Mouse (Mus musculus): ENCODE results near the gene Akap17b.

Gene Akap17b

GRCm38 (mm10) chrX:36587304-36588209 lies 57.6 kb downstream of the Akap17b start:
- DNase-seq (ENCODE audit: low spot score): no peak

DNA sequence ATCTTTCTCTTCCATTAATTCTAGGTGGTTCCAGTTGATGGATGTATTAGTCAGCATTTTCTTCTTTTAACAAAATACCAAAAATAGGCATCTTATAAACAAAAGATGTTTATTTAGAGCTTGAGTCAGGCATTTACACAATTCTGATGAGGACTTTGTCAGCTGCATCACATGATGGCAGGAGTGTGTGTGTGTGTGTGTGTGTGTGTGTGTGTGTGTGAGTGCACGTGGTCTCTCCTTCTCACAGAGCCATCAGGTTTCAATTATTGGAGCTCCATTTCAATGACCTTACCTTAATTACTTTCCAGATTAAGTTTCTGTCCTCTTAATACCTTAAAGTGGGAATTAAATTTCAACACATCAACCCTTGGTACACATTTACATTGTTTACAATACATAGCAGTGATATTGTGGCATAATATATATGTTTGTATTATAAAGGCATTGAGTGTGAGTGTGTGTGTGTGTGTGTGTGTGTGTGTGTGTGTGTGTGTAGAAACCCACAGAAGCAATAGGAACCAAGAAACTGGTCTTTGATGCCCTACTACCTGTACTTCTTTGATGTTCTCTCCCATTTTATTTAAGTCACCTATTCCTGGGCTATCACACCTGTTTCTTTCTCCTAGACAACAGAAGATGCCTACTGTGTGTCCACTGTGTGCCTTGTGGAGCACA lies 58.4 kb downstream of the Akap17b start:
- DNase-seq (ENCODE audit: low spot score): no peak

DNA sequence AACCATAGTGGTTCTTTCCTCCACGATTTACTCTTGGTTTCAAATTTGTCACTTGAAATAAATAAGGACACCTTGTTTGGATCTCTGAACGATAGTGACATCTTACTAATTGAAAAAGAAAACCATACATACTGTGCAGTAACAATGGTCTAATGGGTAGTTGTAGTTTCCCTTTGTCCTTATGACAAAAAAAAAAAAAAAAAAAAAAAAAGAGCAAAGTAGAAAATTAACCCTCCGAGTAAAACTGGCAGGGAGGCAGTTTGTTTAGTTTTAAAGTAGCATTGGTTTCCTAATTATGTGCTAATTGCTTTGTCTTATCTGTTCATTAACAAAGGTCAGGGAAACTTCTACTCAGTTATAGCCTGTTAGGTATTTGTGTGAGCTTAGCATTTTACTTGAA lies 83.1 kb downstream of the Akap17b start:
- DNase-seq (ENCODE audit: low spot score): no peak

DNA sequence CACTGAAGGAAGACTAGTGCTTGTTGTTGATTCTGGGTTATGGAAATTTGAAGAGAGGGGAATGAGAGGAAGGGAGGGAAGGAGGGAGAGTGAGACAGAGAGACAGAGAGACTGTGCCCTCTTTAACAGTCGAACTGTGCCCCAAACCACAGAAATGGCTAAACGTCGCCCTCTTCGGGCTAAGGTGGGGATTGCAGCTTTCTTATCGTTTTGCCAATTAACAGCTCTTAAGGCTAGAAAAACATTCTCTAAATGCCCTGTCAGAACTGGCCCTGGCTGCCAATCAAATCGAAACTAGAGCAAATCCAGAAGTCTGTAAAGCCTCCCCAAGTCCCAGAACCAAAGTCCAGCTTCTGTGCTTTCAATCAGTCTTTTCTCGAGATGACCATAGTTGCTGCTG lies 83.5 kb downstream of the Akap17b start:
- DNase-seq (ENCODE audit: low spot score): peak; percentile 48

GRCm38 (mm10) chrX:36560170-36560569 lies 85.0 kb downstream of the Akap17b start:
- no peak for DNase-seq (ENCODE audit: low spot score)

All from ovary, postnatal 10 days (tissue).